Mouse (Mus musculus): ENCODE data around the gene Kcnb1.

GRCm38 (mm10) chr2:167187119-167187518, 2.8 kb downstream of the Kcnb1 start:
- TF ChIP-seq CTCF (IDR thresholded peaks at IDR 0.05; ENCODE audit: control insufficient read depth, insufficient read depth, low read length) (no peak), POLR2A (IDR thresholded peaks at IDR 0.05; ENCODE audit: borderline replicate concordance, control insufficient read depth, low read depth, low read length) (no peak)
